Mouse (Mus musculus) neural tube, embryonic 15.5 days (tissue): ENCODE measurements around the gene Sgta. TPM values are rescaled to one million over a fixed set of nuclear protein-coding genes. Genes with fewer than 3 reads are reported as not detected.
A peak's percentile ranks its signal among the peaks of the same experiment; 100 is the strongest.

Source experiments
- ATAC-seq: fragments of 200-750 bp; cut with Nextera tagmentation; 2 replicates; pipeline ENCODE4 v1.8.0; 2017; ENCODE audit warnings: mild to moderate bottlenecking, moderate TSS enrichment, moderate library complexity; ENCODE audit not compliant: low FRiP score
- H3K27ac ChIP-seq: fragments of 300-500 bp; sonication (generic); replicated peaks from 2 replicates; pipeline ENCODE4 v1.5.1; 2015; ENCODE audit warnings: mild to moderate bottlenecking, inconsistent platforms
- H3K27me3 ChIP-seq: fragments of 300-500 bp; sonication (generic); replicated peaks from 2 replicates; pipeline ENCODE4 v1.6.1; 2015; ENCODE audit warnings: inconsistent platforms
- H3K36me3 ChIP-seq: fragments of 300-500 bp; sonication (generic); 2 replicates; pipeline ENCODE4 v1.6.1; 2015; ENCODE audit warnings: inconsistent platforms
- H3K4me1 ChIP-seq: fragments of 300-500 bp; sonication (generic); 2 replicates; pipeline ENCODE4 v1.6.1; 2015; ENCODE audit warnings: inconsistent platforms
- H3K4me2 ChIP-seq: fragments of 300-500 bp; sonication (generic); 2 replicates; pipeline ENCODE4 v1.6.1; 2015; ENCODE audit warnings: inconsistent platforms, mild to moderate bottlenecking, moderate library complexity
- H3K4me3 ChIP-seq: fragments of 300-500 bp; sonication (generic); replicated peaks from 2 replicates; pipeline ENCODE4 v1.5.1; 2015; ENCODE audit warnings: mild to moderate bottlenecking, inconsistent platforms
- H3K9ac ChIP-seq: fragments of 300-500 bp; sonication (generic); replicated peaks from 2 replicates; pipeline ENCODE4 v1.6.1; 2015; ENCODE audit warnings: mild to moderate bottlenecking, inconsistent platforms
- H3K9me3 ChIP-seq: fragments of 300-500 bp; sonication (generic); replicated peaks from 2 replicates; pipeline ENCODE4 v1.6.1; 2016; ENCODE audit warnings: inconsistent platforms
- WGBS: fragments of 180-500 bp; shearing (Covaris S2); methylation state at CpG from one replicate; pipeline ENCODE4 v1.1.7; 2015; ENCODE audit warnings: mixed read lengths; 5-methylcytosine and 5-hydroxymethylcytosine counted together
- polyA plus RNA-seq: library from polyadenylated mRNA; unstranded; fragments of >200 nt; fragmentation: Nextera tagmentation; extraction: Ambion mirVana; gene quantifications from 2 replicates; pipeline ENCODE4 v1.2.1, GENCODE M21; 2015

Sgta gene
- 290 and 298 TPM in 2 replicates for polyA plus RNA-seq

- under 1% methylated on average over 48 of the region's 48 CpGs for WGBS
- ATAC-seq = peak; percentile 94
Observed at GRCm38 (mm10) chr10:81059603-81060543, at the start of gene Sgta. Gene Sgta (minus strand): TSS chr10:81060181.

GRCm38 (mm10) chr10:81106113-81106721, 46.2 kb upstream of the Sgta start:
- Histone ChIP-seq H3K9ac (peak overlapping the region; percentile 100), H3K9me3 (no peaks in the 10 kb centered on the region), H3K27ac (peak overlapping the region; percentile 100), H3K36me3 (peaks cover 29% of the 10 kb centered on the region), H3K4me3 (peak overlapping the region; percentile 100), H3K4me2 (peak overlapping the region; percentile 84), H3K27me3 (no peaks in the 10 kb centered on the region), H3K4me1 (peaks cover 28% of the 10 kb centered on the region)
- WGBS = under 1% methylated on average over 34 of the region's 35 CpGs
- peak; percentile 93 for ATAC-seq

More at GRCm38 (mm10) chr10:81059603-81060543, at the start of gene Sgta:
- Histone ChIP-seq H3K4me1 (peaks cover 46% of the 10 kb centered on the region), H3K36me3 (no peaks in the 10 kb centered on the region), H3K9ac (peak within 1 kb of the TSS; percentile 83), H3K27ac (peak within 1 kb of the TSS; percentile 66; the same call in 1 of the 2 replicates), H3K4me3 (peak within 1 kb of the TSS; percentile 78), H3K9me3 (no peaks in the 10 kb centered on the region), H3K4me2 (peak within 1 kb of the TSS; percentile 95), H3K27me3 (no peaks in the 10 kb centered on the region)

GRCm38 (mm10) chr10:81105565-81106112, 45.7 kb upstream of the Sgta start, which contains the start of gene Map2k2:
Gene Map2k2 (plus strand): TSS chr10:81105915.
- no peaks in the 10 kb centered on the region for H3K27me3 ChIP-seq
- peaks cover 28% of the 10 kb centered on the region for H3K4me1 ChIP-seq
- WGBS = under 1% methylated on average over 51 of the region's 56 CpGs
- peak within 1 kb of the TSS; percentile 100 for H3K4me3 ChIP-seq
- H3K9me3 ChIP-seq = no peaks in the 10 kb centered on the region
- peak within 1 kb of the TSS; percentile 100 for H3K27ac ChIP-seq
- peaks cover 24% of the 10 kb centered on the region for H3K36me3 ChIP-seq
- ATAC-seq = peak; percentile 96
- H3K9ac ChIP-seq = peak within 1 kb of the TSS; percentile 100
- H3K4me2 ChIP-seq = peak within 1 kb of the TSS; percentile 84

GRCm38 (mm10) chr10:81094931-81095678, 35.1 kb upstream of the Sgta start:
- H3K9ac ChIP-seq = no peak overlapping the region
- no peak overlapping the region for H3K27ac ChIP-seq
- ATAC-seq = no peak
- no peak overlapping the region for H3K4me2 ChIP-seq
- 56% methylated on average over 9 of the region's 9 CpGs for WGBS
- H3K4me1 ChIP-seq = no peaks in the 10 kb centered on the region
- no peaks in the 10 kb centered on the region for H3K9me3 ChIP-seq
- peaks cover 5% of the 10 kb centered on the region; the same call in 1 of the 2 replicates for H3K27me3 ChIP-seq
- H3K4me3 ChIP-seq = no peak overlapping the region
- no peaks in the 10 kb centered on the region for H3K36me3 ChIP-seq

- no peak overlapping the region for H3K4me3 ChIP-seq
- H3K9ac ChIP-seq = no peak overlapping the region
- 61% methylated on average over 22 of the region's 22 CpGs for WGBS
- peaks cover 5% of the 10 kb centered on the region; the same call in 1 of the 2 replicates for H3K27me3 ChIP-seq
- no peak overlapping the region for H3K27ac ChIP-seq
- ATAC-seq = no peak
- no peaks in the 10 kb centered on the region for H3K36me3 ChIP-seq
- peaks cover 6% of the 10 kb centered on the region for H3K4me1 ChIP-seq
- H3K9me3 ChIP-seq = no peaks in the 10 kb centered on the region
- no peak overlapping the region for H3K4me2 ChIP-seq
Observed at GRCm38 (mm10) chr10:81092465-81093250, 32.7 kb upstream of the Sgta start.

GRCm38 (mm10) chr10:81090621-81091020, 30.6 kb upstream of the Sgta start:
- H3K27me3 ChIP-seq = peaks cover 5% of the 10 kb centered on the region; the same call in 1 of the 2 replicates
- peaks cover 6% of the 10 kb centered on the region for H3K4me1 ChIP-seq
- WGBS = 77% methylated on average over 7 of the region's 7 CpGs
- H3K4me3 ChIP-seq = no peak overlapping the region
- H3K4me2 ChIP-seq = no peak overlapping the region
- no peaks in the 10 kb centered on the region for H3K36me3 ChIP-seq
- no peak overlapping the region for H3K27ac ChIP-seq
- ATAC-seq = no peak
- H3K9ac ChIP-seq = no peak overlapping the region
- no peaks in the 10 kb centered on the region for H3K9me3 ChIP-seq

GRCm38 (mm10) chr10:81089216-81089615, 29.2 kb upstream of the Sgta start:
- 68% methylated on average over 2 of the region's 2 CpGs for WGBS
- Histone ChIP-seq H3K27ac (no peak overlapping the region), H3K4me3 (no peak overlapping the region), H3K4me2 (no peak overlapping the region), H3K9me3 (no peaks in the 10 kb centered on the region), H3K4me1 (peaks cover 6% of the 10 kb centered on the region), H3K27me3 (peaks cover 5% of the 10 kb centered on the region; the same call in 1 of the 2 replicates), H3K36me3 (no peaks in the 10 kb centered on the region), H3K9ac (no peak overlapping the region)
- no peak; the same call in 1 of the 2 replicates for ATAC-seq

GRCm38 (mm10) chr10:81087021-81087420, 27.0 kb upstream of the Sgta start:
- no peak overlapping the region for H3K4me2 ChIP-seq
- no peak overlapping the region for H3K27ac ChIP-seq
- no peaks in the 10 kb centered on the region for H3K9me3 ChIP-seq
- H3K27me3 ChIP-seq = no peaks in the 10 kb centered on the region
- H3K36me3 ChIP-seq = peaks cover 11% of the 10 kb centered on the region
- H3K9ac ChIP-seq = no peak overlapping the region
- H3K4me1 ChIP-seq = peaks cover 6% of the 10 kb centered on the region
- ATAC-seq = no peak
- H3K4me3 ChIP-seq = no peak overlapping the region
- 48% methylated on average over 2 of the region's 2 CpGs for WGBS

- Histone ChIP-seq H3K27ac (no peak overlapping the region), H3K27me3 (no peaks in the 10 kb centered on the region), H3K4me1 (no peaks in the 10 kb centered on the region), H3K9me3 (no peaks in the 10 kb centered on the region), H3K4me3 (no peak overlapping the region), H3K4me2 (no peak overlapping the region), H3K9ac (no peak overlapping the region), H3K36me3 (peaks cover 58% of the 10 kb centered on the region)
- peak; percentile 40 for ATAC-seq
- 85% methylated on average over 7 of the region's 7 CpGs for WGBS
Observed at GRCm38 (mm10) chr10:81082168-81082960, 22.4 kb upstream of the Sgta start.
